9 mouse cellular contexts compared by ENCODE assay signal in genomic region chr5:75449913-75450525, GRCm38 (mm10).
DNase-seq lines count a peak whose midpoint lies in the region; ATAC-seq lines count a peak whose summit lies in the region.
"Had no signal": no experiment of that assay in that cellular context is flagged by ENCODE, and none has a peak within 500 bp of the region (broad histone marks: within the 10 kb centered on the region; RNA-seq: fewer than 3 reads in every experiment).

No protein-coding gene starts in this region.

- peak overlapping the region; percentile 47; the same call in 1 of the 2 replicates for H3K27ac ChIP-seq in liver, embryonic 13.5 days

- no peaks in the 10 kb centered on the region for H3K36me3 ChIP-seq in erythroblast, embryonic 14.5 days (ENCODE audit: control insufficient read depth)
- H3K36me3 ChIP-seq in liver, embryonic 13.5 days = no peaks in the 10 kb centered on the region

- 72% methylated on average over 21 of the region's 21 CpGs for WGBS in liver, embryonic 13.5 days (ENCODE audit: insufficient replicate concordance)

- no peaks in the 10 kb centered on the region for H3K9me3 ChIP-seq in erythroblast, embryonic 14.5 days (ENCODE audit: control insufficient read depth, low read length)
- no peaks in the 10 kb centered on the region for H3K9me3 ChIP-seq in liver, embryonic 13.5 days (replicated peaks)

- DNase-seq in right cerebral cortex, adult 18-20 months = peak; percentile 10
- no peak for DNase-seq in right cerebral cortex, postnatal 36 days (ENCODE audit: low spot score in 2 of 2)
- no peak for DNase-seq in liver, embryonic 13.5 days
- peak; percentile 82 for DNase-seq in retina, postnatal 1 day
- no peak for DNase-seq in left cerebral cortex, adult 18-20 months (ENCODE audit: low spot score in 2 of 2)
- DNase-seq in adrenal gland, adult 18-20 months (ENCODE audit: low spot score in 2 of 2) = no peak
- DNase-seq: kidney, postnatal 10 days had no signal

- no peak for ATAC-seq in erythroblast, adult 5-6 weeks (replicated peaks; ENCODE audit: low FRiP score, poor library complexity, severe bottlenecking)
- no peak for ATAC-seq in liver, embryonic 13.5 days (ENCODE audit: low read depth)

- peak overlapping the region; percentile 49 for H3K4me2 ChIP-seq in liver, embryonic 13.5 days

- H3K27me3 ChIP-seq in erythroblast, embryonic 14.5 days (ENCODE audit: control insufficient read depth) = no peaks in the 10 kb centered on the region
- H3K27me3 ChIP-seq in liver, embryonic 13.5 days = no peaks in the 10 kb centered on the region

- peak overlapping the region; percentile 29 for H3K4me3 ChIP-seq in erythroblast, embryonic 14.5 days (replicated peaks)
- peak overlapping the region; percentile 19; the same call in 1 of the 2 replicates for H3K4me3 ChIP-seq in liver, embryonic 13.5 days (replicated peaks)

- H3K9ac ChIP-seq in liver, embryonic 13.5 days = no peak overlapping the region

- peaks cover 22% of the 10 kb centered on the region for H3K4me1 ChIP-seq in erythroblast, embryonic 14.5 days (ENCODE audit: control insufficient read depth)
- H3K4me1 ChIP-seq in liver, embryonic 13.5 days (replicated peaks) = peaks cover 29% of the 10 kb centered on the region

Comparison
In these comparisons a context has a peak if more than half of its experiments do, and no peak if none do; other contexts are left out.
1. DNase-seq: peak in right cerebral cortex, adult 18-20 months (single experiment) and retina, postnatal 1 day (single experiment); none in right cerebral cortex, postnatal 36 days (0 of 2), liver, embryonic 13.5 days (single experiment), left cerebral cortex, adult 18-20 months (0 of 2) and adrenal gland, adult 18-20 months (0 of 2).